Mouse (Mus musculus) hindbrain, postnatal 0 days (tissue): ENCODE measurements around the gene Tmcc3. TPM values are rescaled to one million over a fixed set of nuclear protein-coding genes. Genes with fewer than 3 reads are reported as not detected.

Source experiments
- ATAC-seq: fragments of 200-750 bp; cut with Nextera tagmentation; 2 replicates; pipeline ENCODE4 v1.8.0; 2017; ENCODE audit warnings: mild to moderate bottlenecking, moderate TSS enrichment, moderate library complexity
- DNase-seq: peaks from one replicate; pipeline ENCODE4 v3.0.0-alpha.2; 2015; ENCODE audit warnings: low spot score
- H3K27ac ChIP-seq: fragments of 300-500 bp; sonication (generic); 2 replicates; pipeline ENCODE4 v1.5.1; 2014; ENCODE audit warnings: mild to moderate bottlenecking
- H3K27me3 ChIP-seq: fragments of 300-500 bp; sonication (generic); 2 replicates; pipeline ENCODE4 v1.6.1; 2014; ENCODE audit warnings: low read length, mixed read lengths; ENCODE audit not compliant: insufficient read depth
- H3K36me3 ChIP-seq: fragments of 300-500 bp; sonication (generic); 2 replicates; pipeline ENCODE4 v1.6.1; 2014; ENCODE audit warnings: low read length, mixed read lengths; ENCODE audit not compliant: insufficient read depth
- H3K4me1 ChIP-seq: fragments of 300-500 bp; sonication (generic); 2 replicates; pipeline ENCODE4 v1.6.1; 2014; ENCODE audit warnings: antibody characterized with exemption, low read length, mixed read lengths; ENCODE audit not compliant: insufficient read depth
- H3K4me2 ChIP-seq: fragments of 300-500 bp; sonication (generic); 2 replicates; pipeline ENCODE4 v1.6.1; 2014; ENCODE audit warnings: low read depth, mild to moderate bottlenecking, low read length, moderate library complexity, mixed read lengths
- H3K4me3 ChIP-seq: fragments of 300-500 bp; sonication (generic); 2 replicates; pipeline ENCODE4 v1.5.1; 2014; ENCODE audit warnings: low read length
- H3K9ac ChIP-seq: fragments of 300-500 bp; sonication (generic); replicated peaks from 2 replicates; pipeline ENCODE4 v1.6.1; 2014; ENCODE audit warnings: mild to moderate bottlenecking, low read length, moderate library complexity, mixed read lengths
- H3K9me3 ChIP-seq: fragments of 300-500 bp; sonication (generic); 2 replicates; pipeline ENCODE4 v1.6.1; 2016; ENCODE audit warnings: low read length, mixed read lengths
- CTCF ChIP-seq: IDR thresholded peaks from 2 replicates; pipeline ENCODE4 v1.5.1; 2016; ENCODE audit warnings: antibody characterized with exemption, control low read depth, low read depth
- WGBS: fragments of 180-500 bp; shearing (Covaris S2); extraction: QIAGEN DNeasy Blood & Tissue Kit; methylation state at CpG from one replicate; pipeline ENCODE4 v1.1.7; 2014; 5-methylcytosine and 5-hydroxymethylcytosine counted together
- polyA plus RNA-seq: library from polyadenylated mRNA; unstranded; fragments of >200 nt; fragmentation: Nextera tagmentation; extraction: Ambion mirVana; gene quantifications from 2 replicates; pipeline ENCODE4 v1.2.1, GENCODE M21; 2015
- total RNA-seq: library from RNA; depleted of rRNA; stranded (reverse); fragments of >200 nt; gene quantifications from 2 replicates; pipeline ENCODE4 v1.2.3, GENCODE M21; 2014

Gene Tmcc3
- total and polyA plus RNA-seq, 2 experiments from 2014 or later: 9.7 to 15.3 TPM

- Histone ChIP-seq H3K4me2 (no peak overlapping the region), H3K4me3 (no peak overlapping the region), H3K9me3 (no peaks in the 10 kb centered on the region), H3K9ac (no peak overlapping the region), H3K4me1 (no peaks in the 10 kb centered on the region), H3K27ac (peak overlapping the region; percentile 3; the same call in 1 of the 2 replicates), H3K36me3 (no peaks in the 10 kb centered on the region), H3K27me3 (no peaks in the 10 kb centered on the region)
- no peak for TF ChIP-seq CTCF
- ATAC-seq (no peak), DNase-seq (no peak)
- 56% methylated on average over 7 of the region's 7 CpGs for WGBS
These were observed 30.5 kb downstream of the Tmcc3 start for GRCm38 (mm10) chr10:94342256-94342655.

- WGBS: 85% methylated on average over 7 of the region's 7 CpGs
- ATAC-seq (no peak), DNase-seq (no peak)
These were observed 31.8 kb downstream of the Tmcc3 start for GRCm38 (mm10) chr10:94343581-94343980.

GRCm38 (mm10) chr10:94344631-94345417 is 33.1 kb downstream of the Tmcc3 start:
- Histone ChIP-seq H3K36me3 (no peaks in the 10 kb centered on the region), H3K9ac (no peak overlapping the region), H3K27me3 (no peaks in the 10 kb centered on the region), H3K9me3 (no peaks in the 10 kb centered on the region), H3K4me1 (no peaks in the 10 kb centered on the region), H3K4me3 (no peak overlapping the region), H3K27ac (no peak overlapping the region), H3K4me2 (no peak overlapping the region)
- TF ChIP-seq CTCF: no peak
- WGBS: 65% methylated on average over 22 of the region's 22 CpGs
- DNase-seq: no peak
- no peak for ATAC-seq

More at GRCm38 (mm10) chr10:94343581-94343980, 31.8 kb downstream of the Tmcc3 start:
- TF ChIP-seq CTCF: no peak
- Histone ChIP-seq H3K4me3 (no peak overlapping the region), H3K9me3 (no peaks in the 10 kb centered on the region), H3K9ac (no peak overlapping the region), H3K27ac (no peak overlapping the region), H3K4me1 (no peaks in the 10 kb centered on the region), H3K36me3 (no peaks in the 10 kb centered on the region), H3K4me2 (no peak overlapping the region), H3K27me3 (no peaks in the 10 kb centered on the region)

GRCm38 (mm10) chr10:94345509-94346252 is 33.9 kb downstream of the Tmcc3 start:
- Histone ChIP-seq H3K27ac (no peak overlapping the region), H3K9ac (no peak overlapping the region), H3K9me3 (no peaks in the 10 kb centered on the region), H3K27me3 (no peaks in the 10 kb centered on the region), H3K36me3 (no peaks in the 10 kb centered on the region), H3K4me1 (peaks cover 3% of the 10 kb centered on the region; the same call in 1 of the 2 replicates), H3K4me2 (no peak overlapping the region), H3K4me3 (no peak overlapping the region)
- no peak for ATAC-seq
- DNase-seq: no peak
- no peak for TF ChIP-seq CTCF
- 90% methylated on average over 7 of the region's 7 CpGs for WGBS

GRCm38 (mm10) chr10:94346596-94346995 is 34.8 kb downstream of the Tmcc3 start:
- no peak overlapping the region for H3K4me3 ChIP-seq
- 95% methylated on average over 7 of the region's 7 CpGs for WGBS
- no peak for ATAC-seq
- no peak for TF ChIP-seq CTCF
- no peak overlapping the region for H3K9ac ChIP-seq
- H3K36me3 ChIP-seq: no peaks in the 10 kb centered on the region
- H3K27me3 ChIP-seq: no peaks in the 10 kb centered on the region
- DNase-seq: no peak
- H3K4me1 ChIP-seq: peaks cover 7% of the 10 kb centered on the region; the same call in 1 of the 2 replicates
- no peaks in the 10 kb centered on the region for H3K9me3 ChIP-seq
- no peak overlapping the region for H3K27ac ChIP-seq
- H3K4me2 ChIP-seq: no peak overlapping the region

- ATAC-seq (0 out of 2 replicates have a peak, but pooled peaks have one; percentile 24), DNase-seq (no peak)
- TF ChIP-seq CTCF: no peak
- Histone ChIP-seq H3K9me3 (no peaks in the 10 kb centered on the region), H3K4me3 (no peak overlapping the region), H3K36me3 (no peaks in the 10 kb centered on the region), H3K9ac (no peak overlapping the region), H3K4me2 (no peak overlapping the region), H3K27me3 (no peaks in the 10 kb centered on the region), H3K4me1 (peaks cover 7% of the 10 kb centered on the region; the same call in 1 of the 2 replicates), H3K27ac (no peak overlapping the region)
- 63% methylated on average over 10 of the region's 10 CpGs for WGBS
These were observed 35.5 kb downstream of the Tmcc3 start for GRCm38 (mm10) chr10:94347296-94347695.
